Mouse (Mus musculus): ENCODE data around the gene Tekt4.

DNA sequence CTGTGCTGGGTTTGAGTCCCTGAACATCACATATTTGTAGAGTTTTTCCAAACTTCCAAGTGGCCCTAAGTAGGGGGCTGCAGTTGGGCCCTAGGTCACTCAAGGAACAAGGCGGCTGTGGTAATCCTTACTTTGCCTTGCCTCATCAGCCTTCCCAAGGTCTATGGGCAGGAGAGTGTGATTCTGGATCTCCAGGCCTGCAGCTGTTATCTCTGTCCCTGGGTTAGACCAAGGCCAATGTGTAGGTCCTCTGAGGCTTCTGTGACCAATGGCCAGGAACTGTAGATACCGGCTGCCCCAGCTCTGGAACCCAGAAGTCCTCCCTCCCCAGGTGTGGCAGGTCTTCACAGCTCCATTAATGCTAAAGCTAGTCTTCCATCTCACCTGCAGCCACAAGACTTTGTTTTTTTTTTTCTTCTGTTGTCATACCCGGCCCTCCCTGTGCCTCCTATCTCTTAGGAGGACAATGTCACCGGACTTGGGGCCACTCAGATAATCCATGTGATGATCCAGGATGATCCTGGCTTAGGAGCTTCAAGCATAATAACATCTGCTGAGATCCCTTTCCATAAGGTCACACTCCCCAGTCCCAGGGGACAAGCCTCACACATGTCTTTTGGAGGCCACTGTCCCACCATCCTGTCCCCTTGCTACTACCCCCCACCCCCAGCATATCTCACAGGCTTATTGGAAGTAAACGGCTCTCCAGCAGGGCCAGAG is 2.0 kb upstream of the Tekt4 start:
- TF ChIP-seq CTCF (IDR thresholded peaks at IDR 0.05; ENCODE audit: borderline replicate concordance, insufficient read depth, low read depth, low read length) (no peak), POLR2A (IDR thresholded peaks at IDR 0.05; ENCODE audit: borderline replicate concordance, insufficient read depth, low read length) (no peak)

All from cerebellum, adult 2 months (tissue).